Mouse (Mus musculus) thymus, adult 2 months (tissue): ENCODE data around the gene Ralbp1. TPM values are rescaled to one million over a fixed set of nuclear protein-coding genes. Genes with fewer than 3 reads are reported as not detected.

ENCODE experiments used
- DNase-seq: peaks from one replicate; pipeline ENCODE4 v3.0.0; 2021
- H3K27ac ChIP-seq: fragments of 200-500 bp; 2 replicates; pipeline ENCODE4 v1.5.1; 2012; ENCODE audit warnings: low read length, control low read depth; ENCODE audit not compliant: control insufficient read depth, insufficient read depth
- H3K27me3 ChIP-seq: fragments of 200-500 bp; 2 replicates; pipeline ENCODE4 v1.6.1; 2012; ENCODE audit warnings: mild to moderate bottlenecking, low read length, moderate library complexity, mixed read lengths; ENCODE audit not compliant: control insufficient read depth, insufficient read depth
- H3K36me3 ChIP-seq: fragments of 200-500 bp; 2 replicates; pipeline ENCODE4 v1.6.1; 2012; ENCODE audit warnings: mild to moderate bottlenecking, low read length, moderate library complexity; ENCODE audit not compliant: control insufficient read depth, insufficient read depth
- H3K4me1 ChIP-seq: fragments of 200-500 bp; replicated peaks from 2 replicates; pipeline ENCODE4 v1.6.1; 2012; ENCODE audit warnings: low read length; ENCODE audit not compliant: control insufficient read depth, insufficient read depth
- H3K4me3 ChIP-seq: fragments of 200-500 bp; 2 replicates; pipeline ENCODE4 v1.5.1; 2012; ENCODE audit warnings: mild to moderate bottlenecking, low read length, control low read depth, moderate library complexity; ENCODE audit not compliant: control insufficient read depth, insufficient read depth
- CTCF ChIP-seq: fragments of 200-500 bp; IDR thresholded peaks from 2 replicates; pipeline ENCODE4 v1.5.1; 2012; ENCODE audit warnings: mild to moderate bottlenecking, control low read depth, low read length, moderate library complexity, borderline replicate concordance; ENCODE audit not compliant: control insufficient read depth, poor library complexity, insufficient read depth; ENCODE audit errors: extremely low read depth
- POLR2A ChIP-seq: fragments of 200-500 bp; IDR thresholded peaks from 2 replicates; pipeline ENCODE4 v1.6.1; 2012; ENCODE audit warnings: mild to moderate bottlenecking, low read length, control low read depth, moderate library complexity; ENCODE audit not compliant: control insufficient read depth, poor library complexity, insufficient read depth; ENCODE audit errors: extremely low read depth
- WGBS: fragments of 180-500 bp; shearing (Covaris S2); methylation state at CpG from one replicate; pipeline ENCODE4 v1.1.7; 2018; 5-methylcytosine and 5-hydroxymethylcytosine counted together
- polyA plus RNA-seq: library from polyadenylated mRNA; depleted of rRNA; stranded (reverse); fragments of >200 nt; gene quantifications from 2 replicates; pipeline ENCODE4 v1.2.3, GENCODE M21; 2012

Ralbp1 gene
- polyA plus RNA-seq, 1 experiment = 47.6 TPM

- Histone ChIP-seq H3K4me3 (no peak overlapping the region), H3K36me3 (no peaks in the 10 kb centered on the region), H3K27ac (no peak overlapping the region), H3K4me1 (peaks cover 3% of the 10 kb centered on the region), H3K27me3 (no peaks in the 10 kb centered on the region)
- no peak for DNase-seq
- TF ChIP-seq POLR2A = no peak
- TF ChIP-seq CTCF = no peak
- WGBS = 78% methylated on average over 6 of the region's 6 CpGs
Measured at GRCm38 (mm10) chr17:65902281-65902680, 16.7 kb upstream of the Ralbp1 start.

DNA sequence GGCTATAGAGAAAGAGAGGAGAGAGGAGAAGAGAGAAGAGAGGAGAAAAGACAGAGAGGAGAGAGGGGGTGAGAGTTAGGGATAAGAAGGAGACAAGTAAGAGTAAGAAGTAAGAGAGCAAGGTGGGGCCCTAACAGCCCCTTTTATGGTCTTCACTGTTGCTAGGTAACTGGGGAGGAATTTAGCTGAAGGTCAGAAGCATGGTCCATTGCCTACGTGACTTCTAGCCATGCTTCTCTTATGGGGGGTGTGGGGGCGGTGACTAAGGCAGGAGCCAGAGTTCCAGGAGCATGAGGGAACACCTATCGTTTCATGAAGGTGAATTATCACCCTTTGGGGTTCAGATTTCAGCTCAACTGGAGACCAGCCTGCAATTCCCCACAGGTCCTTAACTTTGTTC, 10.4 kb upstream of the Ralbp1 start:
- Histone ChIP-seq H3K27ac (no peak overlapping the region), H3K4me1 (no peaks in the 10 kb centered on the region), H3K4me3 (no peak overlapping the region), H3K36me3 (no peaks in the 10 kb centered on the region), H3K27me3 (no peaks in the 10 kb centered on the region)
- TF ChIP-seq CTCF = no peak
- no peak for TF ChIP-seq POLR2A
- WGBS = 95% methylated on average over 3 of the region's 3 CpGs
- no peak for DNase-seq

DNA sequence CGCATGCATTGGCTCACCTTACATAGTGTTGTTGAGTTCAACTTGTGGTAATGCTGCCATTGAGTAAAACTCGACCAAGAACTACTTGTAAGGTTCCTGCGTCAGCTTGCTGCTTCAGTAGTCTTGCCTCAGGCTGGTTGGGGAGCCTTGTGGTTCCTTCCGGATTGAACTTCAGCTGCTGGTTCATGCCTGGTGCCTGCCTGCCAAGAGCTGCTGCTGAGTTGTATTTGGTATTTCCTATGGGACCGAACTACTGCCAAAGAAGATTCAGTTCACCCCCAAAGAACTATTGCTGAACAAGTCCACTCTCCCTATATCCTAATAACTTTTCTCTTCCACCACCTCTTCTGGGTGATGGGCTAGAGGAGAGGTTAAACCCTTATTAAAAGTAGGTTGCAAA, 3.9 kb upstream of the Ralbp1 start:
- H3K4me3 ChIP-seq = no peak overlapping the region
- H3K27me3 ChIP-seq = no peaks in the 10 kb centered on the region
- no peak for DNase-seq
- TF ChIP-seq POLR2A (no peak), CTCF (no peak)
- 93% methylated on average over 5 of the region's 5 CpGs for WGBS
- H3K36me3 ChIP-seq = no peaks in the 10 kb centered on the region
- no peak overlapping the region for H3K27ac ChIP-seq
- peaks cover 7% of the 10 kb centered on the region for H3K4me1 ChIP-seq

DNA sequence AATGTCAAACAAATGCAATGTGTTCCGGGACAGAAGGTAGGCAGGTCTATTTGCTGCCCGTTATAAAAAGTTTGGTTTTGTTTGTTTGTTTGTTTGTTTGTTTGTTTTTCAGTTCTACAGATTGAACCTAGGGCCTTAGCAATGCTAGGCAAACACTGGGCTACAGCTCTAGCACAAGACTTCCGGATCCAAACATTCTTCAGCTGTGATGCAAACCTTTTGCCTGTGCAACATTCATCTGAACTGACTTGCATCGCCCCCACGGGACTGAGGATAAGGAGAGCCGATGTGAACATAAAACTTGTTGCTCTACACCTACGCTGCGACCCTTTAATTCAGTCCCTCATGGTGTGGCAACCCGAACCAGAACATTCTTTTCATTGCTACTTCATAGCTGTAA, 973 bp upstream of the Ralbp1 start:
- TF ChIP-seq CTCF = no peak
- no peak for TF ChIP-seq POLR2A
- 50% methylated on average over 9 of the region's 9 CpGs for WGBS
- Histone ChIP-seq H3K27me3 (no peaks in the 10 kb centered on the region), H3K27ac (no peak overlapping the region), H3K4me1 (peaks cover 14% of the 10 kb centered on the region), H3K36me3 (no peaks in the 10 kb centered on the region), H3K4me3 (no peak overlapping the region)
- no peak for DNase-seq

DNA sequence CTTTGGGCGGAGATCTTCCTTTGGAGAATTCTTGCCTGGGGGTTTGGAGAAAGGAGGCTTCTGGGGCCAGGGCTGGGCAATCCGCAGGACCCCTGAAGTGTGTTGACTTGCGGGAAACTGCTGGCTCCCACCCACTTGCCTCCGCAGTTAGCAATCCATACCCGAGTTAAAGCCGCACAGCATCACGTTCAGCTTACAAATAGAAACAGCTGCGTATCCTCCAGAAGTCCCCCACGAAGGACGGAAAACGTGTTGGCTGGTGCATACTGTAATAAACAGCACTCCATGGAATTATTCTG, 251 bp downstream of the Ralbp1 start:
- no peaks in the 10 kb centered on the region for H3K27me3 ChIP-seq
- TF ChIP-seq CTCF (no peak), POLR2A (no peak)
- 0% methylated on average over 11 of the region's 11 CpGs for WGBS
- no peak for DNase-seq
- H3K4me1 ChIP-seq = peaks cover 14% of the 10 kb centered on the region
- peak overlapping the region; percentile 65 for H3K4me3 ChIP-seq
- no peaks in the 10 kb centered on the region for H3K36me3 ChIP-seq
- H3K27ac ChIP-seq = peak overlapping the region; percentile 55

GRCm38 (mm10) chr17:65884691-65885397, 754 bp downstream of the Ralbp1 start:
- peak; percentile 45 for TF ChIP-seq CTCF
- TF ChIP-seq POLR2A = peak; percentile 78
- Histone ChIP-seq H3K27ac (peak overlapping the region; percentile 55), H3K27me3 (no peaks in the 10 kb centered on the region), H3K36me3 (no peaks in the 10 kb centered on the region), H3K4me3 (peak overlapping the region; percentile 65), H3K4me1 (peaks cover 14% of the 10 kb centered on the region)
- WGBS = under 1% methylated on average over 67 of the region's 67 CpGs
- DNase-seq = peak; percentile 100

GRCm38 (mm10) chr17:65884061-65884669, 1.4 kb downstream of the Ralbp1 start:
- Histone ChIP-seq H3K4me1 (peaks cover 14% of the 10 kb centered on the region), H3K4me3 (peak overlapping the region; percentile 62), H3K27me3 (no peaks in the 10 kb centered on the region), H3K36me3 (no peaks in the 10 kb centered on the region), H3K27ac (no peak overlapping the region)
- DNase-seq = peak; percentile 53
- WGBS = under 1% methylated on average over 56 of the region's 56 CpGs
- 0 out of 2 replicates have a peak, but pooled peaks have one; percentile 16 for TF ChIP-seq POLR2A
- no peak for TF ChIP-seq CTCF

DNA sequence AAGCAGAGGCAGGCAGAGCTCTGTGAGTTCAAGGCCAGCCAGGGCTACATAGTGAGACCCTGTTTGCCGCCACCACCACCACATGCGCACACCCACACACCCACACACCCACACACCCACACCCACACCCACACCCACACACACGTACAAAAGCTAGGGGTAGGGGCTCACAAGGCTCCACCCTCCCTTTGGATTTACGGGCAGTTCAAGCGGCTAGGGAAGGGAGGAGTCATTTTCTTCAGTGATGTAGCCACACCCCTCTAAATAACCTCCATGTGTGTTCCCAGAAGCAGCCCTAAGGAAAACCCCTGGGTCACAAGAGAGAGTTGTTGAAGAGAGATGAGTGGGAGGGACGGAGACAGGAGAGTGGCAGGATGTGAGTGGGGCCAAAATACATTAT, 8.6 kb downstream of the Ralbp1 start:
- TF ChIP-seq CTCF (no peak), POLR2A (no peak)
- Histone ChIP-seq H3K4me1 (peaks cover 21% of the 10 kb centered on the region), H3K4me3 (no peak overlapping the region), H3K27me3 (no peaks in the 10 kb centered on the region), H3K27ac (no peak overlapping the region), H3K36me3 (no peaks in the 10 kb centered on the region)
- DNase-seq = no peak
- WGBS = 94% methylated on average over 6 of the region's 6 CpGs
